Mouse (Mus musculus): ENCODE data around the gene Gdpd3.

- TF ChIP-seq CTCF (IDR thresholded peaks at IDR 0.05; ENCODE audit: borderline replicate concordance, extremely low read depth, insufficient read depth, insufficient read length) (no peak), POLR2A (IDR thresholded peaks at IDR 0.05; ENCODE audit: borderline replicate concordance, extremely low read depth, insufficient read depth, insufficient read length, poor library complexity, severe bottlenecking) (no peak)
Observed at GRCm38 (mm10) chr7:126761529-126762067, 4.5 kb upstream of the Gdpd3 start.
